8 mouse cellular contexts compared by ENCODE assay signal in genomic region chr2:157074186-157074724, GRCm38 (mm10). TPM values are rescaled to one million over a fixed set of nuclear protein-coding genes. Genes with fewer than 3 reads are reported as not detected.
A peak's percentile ranks its signal among the peaks of the same experiment; 100 is the strongest.
DNase-seq lines count a peak whose midpoint lies in the region; ATAC-seq and TF ChIP-seq lines count a peak whose summit lies in the region.

No protein-coding gene starts in this region.

- peak overlapping the region; percentile 44 for H3K27ac ChIP-seq in hindbrain, embryonic 13.5 days
- H3K27ac ChIP-seq in hindbrain, embryonic 10.5 days = no peak overlapping the region
- peak overlapping the region; percentile 48; the same call in 1 of the 2 replicates for H3K27ac ChIP-seq in embryonic fibroblast, embryonic 13.5 days (ENCODE audit: insufficient read depth, low read length)

- WGBS in hindbrain, embryonic 13.5 days = 65% methylated on average over 9 of the region's 9 CpGs
- 87% methylated on average over 9 of the region's 9 CpGs for WGBS in hindbrain, embryonic 10.5 days

- TF ChIP-seq CTCF in embryonic fibroblast, embryonic 13.5 days (IDR thresholded peaks at IDR 0.05; ENCODE audit: borderline replicate concordance, insufficient read depth, low read length) = no peak

- H3K4me2 ChIP-seq in hindbrain, embryonic 13.5 days = peak overlapping the region; percentile 85

- H3K9me3 ChIP-seq in hindbrain, embryonic 13.5 days = no peaks in the 10 kb centered on the region
- no peaks in the 10 kb centered on the region for H3K9me3 ChIP-seq in hindbrain, embryonic 10.5 days

- no peak for TF ChIP-seq POLR2A in embryonic fibroblast, embryonic 13.5 days (IDR thresholded peaks at IDR 0.05; ENCODE audit: low read depth, low read length)

- no peak for ATAC-seq in hindbrain, embryonic 13.5 days (ENCODE audit: low FRiP score)

- peak overlapping the region; percentile 100; the same call in 1 of the 2 replicates for H3K9ac ChIP-seq in hindbrain, embryonic 13.5 days

- H3K4me3 ChIP-seq in hindbrain, embryonic 13.5 days = peak overlapping the region; percentile 97; the same call in 1 of the 2 replicates
- no peak overlapping the region for H3K4me3 ChIP-seq in hindbrain, embryonic 10.5 days
- no peak overlapping the region for H3K4me3 ChIP-seq in embryonic fibroblast, embryonic 13.5 days (ENCODE audit: insufficient read depth, low read length)

- DNase-seq in hindbrain, embryonic 10.5 days (ENCODE audit: low spot score) = no peak
- DNase-seq in adrenal gland, postnatal 25 days = peak; percentile 83
- peak; percentile 61 for DNase-seq in lung, postnatal 10 days
- DNase-seq in right cerebral cortex, postnatal 25 days = no peak
- DNase-seq in thymus, postnatal 14 days = no peak
- DNase-seq in kidney, adult 9 months = no peak

- peaks cover 84% of the 10 kb centered on the region for H3K4me1 ChIP-seq in hindbrain, embryonic 13.5 days (replicated peaks)
- H3K4me1 ChIP-seq in hindbrain, embryonic 10.5 days (replicated peaks) = peaks cover 92% of the 10 kb centered on the region
- peaks cover 51% of the 10 kb centered on the region for H3K4me1 ChIP-seq in embryonic fibroblast, embryonic 13.5 days (ENCODE audit: control insufficient read depth, insufficient read depth, low read length)

- peaks cover 19% of the 10 kb centered on the region for H3K36me3 ChIP-seq in hindbrain, embryonic 13.5 days
- peaks cover 74% of the 10 kb centered on the region for H3K36me3 ChIP-seq in hindbrain, embryonic 10.5 days

- no peaks in the 10 kb centered on the region for H3K27me3 ChIP-seq in hindbrain, embryonic 13.5 days
- H3K27me3 ChIP-seq in hindbrain, embryonic 10.5 days (ENCODE audit: insufficient read depth, poor library complexity, severe bottlenecking) = no peaks in the 10 kb centered on the region

RNA-seq across cellular contexts. Expression of gene Soga1, which starts 4.8 kb away (rescaled TPM):
- 6.2 and 6.4 TPM in 2 replicates for polyA plus RNA-seq in hindbrain, embryonic 13.5 days (2015; fragmentation: Nextera tagmentation; extraction: Ambion mirVana)
- 3.7 and 4.0 TPM in 2 replicates for polyA plus RNA-seq in hindbrain, embryonic 10.5 days (2016; fragmentation: Nextera tagmentation; extraction: Ambion mirVana)
- 45.8 and 49.1 TPM in 2 replicates for total RNA-seq in adrenal gland, postnatal 25 days (2021)
- 20.2 and 21.8 TPM in 2 replicates for polyA plus RNA-seq in embryonic fibroblast, embryonic 13.5 days (2011; ENCODE audit: insufficient read length, low read depth, missing spikeins)

RNA-seq across cellular contexts. Expression of gene Tldc2, which starts 12.6 kb away (rescaled TPM):
- polyA plus RNA-seq in hindbrain, embryonic 13.5 days (2015; fragmentation: Nextera tagmentation; extraction: Ambion mirVana) = not detected in 2 replicates
- polyA plus RNA-seq in hindbrain, embryonic 10.5 days (2016; fragmentation: Nextera tagmentation; extraction: Ambion mirVana) = not detected in 2 replicates
- total RNA-seq in adrenal gland, postnatal 25 days (2021) = not detected in 2 replicates
- not detected in 2 replicates for polyA plus RNA-seq in embryonic fibroblast, embryonic 13.5 days (2011; ENCODE audit: insufficient read length, low read depth, missing spikeins)

Comparison
In these comparisons a context has a peak if more than half of its experiments do, and no peak if none do; other contexts are left out.
1. DNase-seq: peak in adrenal gland, postnatal 25 days (single experiment) and lung, postnatal 10 days (single experiment); none in hindbrain, embryonic 10.5 days (single experiment), right cerebral cortex, postnatal 25 days (single experiment), thymus, postnatal 14 days (single experiment) and kidney, adult 9 months (single experiment).